Mouse (Mus musculus): Measurements from ENCODE around the gene Adam23.

Adam23 gene

GRCm38 (mm10) chr1:63484646-63485045 is 39.0 kb downstream of the Adam23 start:
- no peak for DNase-seq

GRCm38 (mm10) chr1:63486646-63487045 is 41.0 kb downstream of the Adam23 start:
- no peak for DNase-seq

DNA sequence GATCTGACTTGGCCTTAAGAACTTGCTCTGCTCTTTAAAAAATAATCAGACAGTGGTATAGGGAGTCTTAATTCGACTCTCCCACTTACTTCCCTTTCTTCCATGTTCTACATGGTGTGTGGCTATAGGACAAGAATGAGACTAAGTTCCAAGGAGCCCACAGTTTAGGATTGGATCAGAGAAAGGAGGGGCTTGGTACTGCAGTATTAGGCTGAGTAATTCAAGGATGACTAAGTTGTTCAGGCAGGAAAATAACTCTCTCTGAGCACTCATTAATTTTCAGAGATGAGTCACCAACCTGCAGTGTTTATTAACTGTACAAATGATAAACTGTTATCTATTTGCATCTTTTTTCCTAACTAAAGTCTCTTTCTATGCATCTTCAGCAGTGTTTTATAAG is 45.3 kb downstream of the Adam23 start:
- no peak for DNase-seq

DNA sequence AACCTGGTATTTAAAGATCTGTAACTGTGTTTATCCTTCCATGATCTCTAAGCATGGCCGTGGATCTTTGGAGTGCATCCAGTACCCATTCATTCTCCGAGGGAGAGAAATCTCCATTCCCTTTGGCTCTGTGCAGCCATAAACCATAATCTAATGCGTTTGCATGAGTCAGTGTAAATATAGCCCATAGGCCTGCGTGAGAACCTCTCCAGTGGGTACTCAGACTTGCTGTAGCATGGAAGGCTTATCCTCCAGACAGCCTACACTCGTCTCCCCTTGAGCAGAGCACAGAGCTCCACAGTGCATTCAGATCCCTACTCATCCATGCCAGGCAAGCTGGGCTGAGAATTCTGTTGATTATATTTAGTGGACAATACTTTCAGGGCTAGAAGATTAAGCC is 47.6 kb downstream of the Adam23 start:
- no peak for DNase-seq

GRCm38 (mm10) chr1:63507386-63507785 is 61.7 kb downstream of the Adam23 start:
- DNase-seq = no peak

DNA sequence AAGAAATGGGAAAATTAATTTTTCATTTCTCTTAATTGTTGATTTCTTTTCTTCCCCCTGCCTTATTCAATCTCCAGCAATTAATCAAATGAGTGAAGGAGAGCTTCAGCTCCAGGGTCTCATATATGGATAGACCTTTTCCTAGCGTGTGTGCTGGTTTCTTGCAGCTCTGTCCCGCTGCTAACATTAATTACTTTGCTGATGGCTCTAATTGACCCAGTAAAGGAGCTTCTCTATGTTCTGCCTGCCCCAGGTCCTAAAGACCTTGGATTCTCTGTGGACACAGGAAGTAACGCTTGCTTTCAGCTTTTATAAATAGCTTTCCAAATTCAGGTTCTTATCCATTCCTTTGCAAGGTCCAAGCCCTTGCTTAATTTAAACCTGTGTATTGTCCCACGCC is 63.1 kb downstream of the Adam23 start:
- DNase-seq = no peak

- DNase-seq = no peak
Observed at GRCm38 (mm10) chr1:63511416-63511815, 65.7 kb downstream of the Adam23 start.

DNA sequence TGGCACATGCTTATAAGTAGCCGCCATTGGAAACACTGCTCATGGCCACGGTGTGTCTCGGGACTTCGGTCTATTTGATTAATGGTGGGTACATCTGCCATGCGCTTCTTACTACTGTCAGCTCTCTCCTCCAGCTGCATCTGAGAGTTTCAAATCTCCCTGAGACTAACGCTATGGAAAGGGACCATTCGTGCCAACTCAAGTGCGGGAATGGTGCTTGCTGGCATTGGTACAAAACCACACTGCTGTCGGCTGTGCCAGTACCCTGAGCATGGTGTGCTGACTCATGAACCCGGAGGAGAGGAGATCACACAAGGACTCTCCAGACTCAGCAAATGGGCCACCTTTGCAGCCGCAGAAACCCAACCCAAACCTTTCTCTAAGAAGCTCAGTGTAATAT is 72.1 kb downstream of the Adam23 start:
- no peak for DNase-seq

GRCm38 (mm10) chr1:63518814-63519213 is 73.1 kb downstream of the Adam23 start:
- DNase-seq = no peak

DNA sequence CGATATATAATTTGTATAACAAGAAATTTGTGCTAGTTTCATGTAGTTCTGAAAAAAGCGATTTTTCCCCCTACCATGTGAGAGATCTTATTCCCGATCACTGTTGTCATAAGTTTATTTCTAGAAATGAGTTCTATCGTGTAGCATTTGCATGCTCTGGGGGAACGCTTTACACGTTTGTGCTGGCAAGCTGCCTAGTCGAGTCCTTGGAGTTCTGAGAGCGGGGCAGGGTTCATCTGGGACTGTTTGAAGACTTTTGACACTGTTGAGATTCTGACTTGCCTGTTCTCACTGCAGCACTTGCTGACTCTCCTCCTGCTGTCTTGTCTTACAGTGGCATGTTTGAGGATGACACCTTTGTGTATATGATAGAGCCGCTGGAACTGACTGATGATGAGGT is 84.2 kb downstream of the Adam23 start:
- DNase-seq = no peak

DNA sequence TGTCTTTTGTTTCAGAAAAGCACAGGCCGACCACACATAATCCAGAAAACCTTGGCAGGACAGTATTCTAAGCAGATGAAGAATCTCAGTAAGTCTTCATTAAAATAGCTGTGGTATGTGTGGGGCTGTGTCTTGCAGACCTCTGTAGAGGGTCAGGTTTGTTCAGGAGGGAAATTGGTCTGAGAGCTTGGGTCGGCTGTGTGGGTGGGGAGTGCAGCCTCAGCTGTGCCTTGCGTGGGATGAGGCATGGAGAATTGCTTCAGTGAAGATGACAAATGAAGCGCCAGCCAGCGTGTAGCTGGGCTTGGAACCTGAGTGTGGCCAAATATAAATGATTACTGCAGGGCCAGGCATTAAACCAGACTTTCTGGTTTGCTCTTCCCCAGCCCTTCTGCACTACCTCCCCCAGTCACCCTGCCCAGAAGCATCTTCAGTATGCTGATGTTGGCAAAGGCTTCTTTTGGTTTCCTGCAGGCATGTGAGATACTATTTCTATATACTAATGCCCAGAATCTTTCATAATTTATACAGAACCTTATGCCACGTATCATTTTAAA is 88.7 kb downstream of the Adam23 start:
- DNase-seq = no peak

DNA sequence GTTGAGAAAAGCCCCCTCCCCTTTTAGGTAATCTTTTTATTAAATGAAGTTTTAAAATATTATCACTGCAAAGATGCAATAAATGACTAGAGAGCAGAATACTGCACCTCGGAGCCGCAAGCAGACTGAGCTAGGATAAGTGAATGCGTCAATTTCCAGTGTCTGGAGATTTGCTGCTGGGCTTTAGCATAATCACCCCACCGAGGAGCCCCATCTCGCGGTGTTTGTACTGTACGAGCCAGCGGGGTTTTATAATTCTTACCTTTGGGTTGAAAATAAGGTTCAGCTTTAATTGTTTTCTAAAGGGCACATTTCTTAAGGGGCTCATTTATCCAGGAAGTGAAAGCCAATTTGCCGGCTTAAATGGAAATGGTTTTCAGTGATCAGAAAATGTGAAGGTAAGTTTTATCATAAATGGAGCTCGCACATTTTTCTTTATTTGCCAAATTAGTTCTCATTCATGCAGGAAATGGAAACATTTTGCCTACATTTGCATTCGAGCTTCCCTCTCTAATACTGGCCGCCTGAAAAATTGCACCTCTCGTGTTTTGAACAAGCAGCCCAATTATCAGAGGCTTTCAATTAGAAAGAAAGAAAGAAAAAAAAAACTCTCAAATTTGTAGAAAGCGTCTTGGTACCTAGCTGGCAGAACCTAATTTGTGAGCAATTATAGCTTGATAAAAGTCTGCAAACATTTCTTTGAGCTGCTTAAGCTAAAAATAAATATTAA is 94.4 kb downstream of the Adam23 start:
- DNase-seq = no peak

DNA sequence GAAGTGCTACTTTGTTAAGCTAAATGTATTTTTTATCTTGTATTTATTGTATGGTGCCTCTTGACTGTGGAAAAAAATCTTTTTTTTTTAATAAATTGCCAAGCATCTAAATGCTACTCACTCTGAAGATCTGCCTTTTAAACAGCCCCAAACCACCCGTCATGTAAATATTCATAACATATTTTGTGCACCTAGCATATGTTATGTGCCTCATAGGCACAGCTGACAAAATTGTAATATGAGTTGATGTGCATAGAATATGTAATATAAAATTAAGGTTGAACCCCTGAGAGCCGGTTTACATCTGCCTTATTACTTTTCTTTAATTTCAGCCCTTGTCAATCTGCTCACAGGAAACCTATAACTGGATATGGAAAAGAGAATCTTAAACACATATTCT is 98.4 kb downstream of the Adam23 start:
- DNase-seq = no peak

GRCm38 (mm10) chr1:63553039-63553438 is 107.3 kb downstream of the Adam23 start:
- DNase-seq = no peak

- DNase-seq = no peak
Observed at GRCm38 (mm10) chr1:63561772-63562520, 116.3 kb downstream of the Adam23 start.

DNA sequence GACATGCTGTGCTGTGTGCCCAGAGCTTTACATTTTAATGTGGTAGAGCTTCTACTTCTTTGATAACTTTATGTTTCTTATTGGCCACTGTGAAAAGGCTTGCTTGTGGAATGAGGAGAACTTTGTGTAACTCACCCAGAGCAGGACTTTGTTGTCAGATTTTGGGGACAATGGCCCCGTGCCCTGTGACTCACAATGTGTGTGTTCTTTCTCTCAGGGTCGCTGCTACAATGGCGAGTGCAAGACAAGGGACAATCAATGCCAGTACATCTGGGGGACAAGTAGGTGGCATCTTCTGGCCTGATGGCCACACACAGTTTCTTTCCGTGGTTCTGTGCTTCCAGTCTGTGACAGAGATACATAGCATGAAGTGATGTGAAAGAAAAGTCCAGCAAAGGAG is 118.2 kb downstream of the Adam23 start:
- no peak for DNase-seq

GRCm38 (mm10) chr1:63566501-63566900 is 120.8 kb downstream of the Adam23 start:
- no peak for DNase-seq

DNA sequence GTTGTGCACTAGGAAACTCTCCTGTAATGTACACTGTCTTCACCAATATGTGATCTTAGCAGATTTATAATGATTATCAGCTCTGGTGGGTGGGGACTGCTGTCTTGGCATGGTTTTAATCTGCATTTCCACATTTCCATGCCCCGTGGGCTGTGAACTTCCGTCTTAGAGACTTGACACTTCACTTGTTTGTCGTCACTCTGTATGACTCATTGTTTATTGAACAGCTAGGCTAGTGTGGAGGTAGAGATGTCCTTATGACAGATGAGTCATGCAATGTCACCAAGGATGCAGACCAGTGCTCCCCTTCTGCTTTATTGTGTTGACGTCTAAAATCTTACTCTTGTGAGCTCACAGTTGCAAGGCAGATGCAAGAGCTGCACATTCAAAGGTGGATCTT is 121.3 kb downstream of the Adam23 start:
- DNase-seq = no peak

GRCm38 (mm10) chr1:63572229-63572628 is 126.5 kb downstream of the Adam23 start:
- no peak for DNase-seq

GRCm38 (mm10) chr1:63573432-63573831 is 127.7 kb downstream of the Adam23 start:
- no peak for DNase-seq

DNA sequence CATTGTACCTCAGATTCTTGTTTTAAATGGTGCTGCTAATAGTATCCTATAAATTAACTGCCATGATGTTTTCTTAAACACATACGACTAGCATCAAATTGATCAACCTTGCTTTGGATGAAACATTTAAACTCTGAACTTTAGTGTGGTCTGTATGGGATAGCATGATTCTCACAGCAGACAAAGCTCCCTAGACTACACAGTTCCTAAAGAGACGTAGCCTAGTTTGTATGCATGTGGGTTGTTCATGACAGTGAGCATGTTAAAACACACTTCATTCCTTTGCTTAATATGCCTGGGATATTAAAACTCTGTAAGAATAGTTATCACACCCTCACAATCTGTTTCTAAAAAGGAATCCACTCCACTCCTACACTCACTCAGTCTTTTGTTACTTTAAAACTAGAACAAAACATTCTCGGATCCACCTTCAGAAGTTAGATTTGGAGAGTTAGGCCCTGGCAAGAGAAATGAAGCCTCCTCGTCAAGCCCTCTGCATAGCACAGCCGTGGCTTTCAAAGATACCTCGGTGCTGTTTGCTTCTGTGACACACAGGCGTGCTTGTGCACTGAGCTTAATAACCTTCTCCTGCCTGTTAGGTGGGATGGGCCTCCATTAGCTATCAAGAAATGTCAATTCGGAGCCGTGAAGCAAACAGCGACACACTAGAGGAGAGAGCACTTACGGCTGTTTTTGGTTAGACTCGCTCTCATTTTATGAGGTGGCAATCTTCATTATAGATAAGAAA is 128.3 kb downstream of the Adam23 start:
- DNase-seq = no peak

DNA sequence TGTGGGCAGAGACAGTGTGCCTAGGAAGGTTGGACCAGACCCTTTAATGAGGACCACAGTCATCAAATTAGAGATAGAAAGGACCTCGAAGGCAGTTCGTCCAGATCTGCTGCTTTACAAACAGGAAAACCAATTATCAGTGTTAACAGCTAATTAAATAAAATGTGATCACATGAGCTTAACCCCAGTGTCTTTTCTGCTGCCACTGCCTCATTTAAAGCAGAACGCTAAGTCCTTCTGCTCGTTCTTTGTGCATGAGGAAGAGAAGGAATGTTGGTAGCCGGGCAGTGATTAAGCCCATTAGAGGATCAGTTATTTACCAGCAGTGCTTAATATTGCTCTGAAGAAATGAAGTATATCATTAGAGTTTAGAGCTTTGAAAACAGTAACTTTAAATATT is 131.1 kb downstream of the Adam23 start:
- no peak for DNase-seq

DNA sequence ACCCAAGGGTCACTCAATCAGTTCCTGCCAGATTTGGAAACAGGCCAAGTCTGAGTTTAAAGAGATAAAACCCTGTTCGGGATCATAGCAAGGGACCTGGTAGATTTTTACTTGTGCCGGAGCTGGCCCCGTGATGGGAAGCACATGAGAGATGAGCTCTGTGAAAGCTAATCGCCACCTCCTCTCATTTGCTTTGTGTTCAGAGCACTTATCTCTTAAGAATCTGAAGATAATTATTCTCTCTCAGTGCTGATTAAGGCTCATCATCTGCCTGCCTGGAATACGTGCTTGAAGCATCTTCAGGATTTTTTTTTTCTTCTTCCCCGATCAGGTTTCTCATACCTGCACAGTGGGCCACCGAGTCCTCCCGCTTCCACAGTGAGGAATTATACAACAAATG is 133.5 kb downstream of the Adam23 start:
- no peak for DNase-seq

GRCm38 (mm10) chr1:63586869-63587268 is 141.2 kb downstream of the Adam23 start:
- DNase-seq = no peak

All from right cerebral cortex, postnatal 4 days (tissue).